Mouse (Mus musculus): ENCODE measurements around the gene Tnfsf12. TPM values are rescaled to one million over a fixed set of nuclear protein-coding genes. Genes with fewer than 3 reads are reported as not detected.

Tnfsf12 gene
- polyA plus RNA-seq, 1 experiment: 31.2 TPM

DNA sequence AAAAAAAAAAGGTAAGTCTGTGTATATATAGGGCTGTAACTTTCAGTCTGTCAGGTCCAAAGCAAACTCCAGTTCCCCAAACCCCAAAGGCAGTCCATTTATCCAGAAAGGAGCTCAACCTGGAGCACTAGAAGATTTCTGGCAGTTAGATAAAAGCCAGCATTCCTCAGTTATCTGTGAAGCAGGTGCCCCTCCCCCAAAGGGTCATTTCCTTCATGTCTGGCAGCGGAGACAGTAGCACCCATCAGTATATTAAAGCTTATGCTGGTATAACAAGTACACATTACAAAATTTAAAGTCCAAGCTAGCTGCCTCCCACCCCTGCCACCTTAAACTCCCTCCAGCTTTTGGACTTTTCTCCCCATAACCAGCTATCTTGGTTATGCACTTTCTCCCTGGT is 3.9 kb upstream of the Tnfsf12 start:
- no peak overlapping the region for H3K27ac ChIP-seq (ENCODE audit: insufficient read depth, low read length)
- peaks cover 5% of the 10 kb centered on the region; the same call in 1 of the 2 replicates for H3K4me1 ChIP-seq (ENCODE audit: control insufficient read depth, insufficient read depth, low read length)
- TF ChIP-seq POLR2A (IDR thresholded peaks at IDR 0.05; ENCODE audit: borderline replicate concordance, insufficient read depth, low read length) (no peak), CTCF (IDR thresholded peaks at IDR 0.05; ENCODE audit: borderline replicate concordance, insufficient read depth, low read depth, low read length) (no peak)
- WGBS: 77% methylated on average over 1 of the region's 1 CpGs
- no peak overlapping the region for H3K4me3 ChIP-seq (replicated peaks; ENCODE audit: insufficient read depth, low read depth, low read length)
- no peak for DNase-seq
- H3K27me3 ChIP-seq (ENCODE audit: control insufficient read depth, insufficient read depth, low read length): no peaks in the 10 kb centered on the region

DNA sequence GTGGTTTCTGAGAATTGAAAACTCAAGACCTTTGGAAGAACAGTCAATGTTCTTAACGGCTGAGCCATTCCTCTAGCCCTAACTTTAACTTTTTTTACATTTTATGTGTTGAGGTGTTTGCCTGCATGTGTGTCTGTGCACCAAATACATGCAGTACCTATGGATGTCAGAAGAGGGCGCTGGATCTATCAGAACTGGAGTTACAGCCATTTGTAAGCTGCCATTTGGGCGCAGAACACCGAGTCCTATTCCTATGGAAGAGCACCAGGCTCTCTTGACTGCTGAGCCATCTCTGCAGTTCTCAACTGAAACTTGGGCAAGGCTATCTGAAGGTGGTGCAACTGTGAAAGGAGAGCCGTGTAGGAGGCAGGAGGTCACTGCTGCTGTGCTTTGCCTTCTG is 2.9 kb upstream of the Tnfsf12 start:
- Histone ChIP-seq H3K27ac (ENCODE audit: insufficient read depth, low read length) (no peak overlapping the region), H3K4me3 (replicated peaks; ENCODE audit: insufficient read depth, low read depth, low read length) (no peak overlapping the region), H3K27me3 (ENCODE audit: control insufficient read depth, insufficient read depth, low read length) (no peaks in the 10 kb centered on the region), H3K4me1 (ENCODE audit: control insufficient read depth, insufficient read depth, low read length) (peaks cover 5% of the 10 kb centered on the region; the same call in 1 of the 2 replicates)
- no peak for DNase-seq
- WGBS: 71% methylated on average over 5 of the region's 5 CpGs
- TF ChIP-seq POLR2A (IDR thresholded peaks at IDR 0.05; ENCODE audit: borderline replicate concordance, insufficient read depth, low read length): no peak
- TF ChIP-seq CTCF (IDR thresholded peaks at IDR 0.05; ENCODE audit: borderline replicate concordance, insufficient read depth, low read depth, low read length): peak; percentile 26; the same call in 1 of the 2 replicates

DNA sequence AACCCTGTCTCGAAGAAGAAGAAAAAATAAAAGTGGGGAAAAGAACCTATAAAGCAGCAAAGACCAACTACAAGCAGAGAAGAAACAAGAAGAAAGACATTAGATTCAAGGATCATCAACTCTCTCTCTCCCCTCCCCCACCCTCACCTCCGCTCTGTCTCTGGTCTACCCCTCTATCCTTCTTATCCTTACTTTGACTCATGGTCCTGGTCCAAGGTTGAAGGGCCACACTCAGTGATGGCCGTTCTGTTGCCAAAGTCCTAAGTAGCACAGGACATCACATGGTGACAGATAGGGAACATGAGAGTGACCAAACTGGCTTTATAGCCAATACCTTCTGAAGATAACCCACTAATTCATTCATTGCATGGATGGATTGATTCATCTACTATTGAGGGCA is 1.7 kb upstream of the Tnfsf12 start:
- no peak overlapping the region for H3K27ac ChIP-seq (ENCODE audit: insufficient read depth, low read length)
- H3K4me1 ChIP-seq (ENCODE audit: control insufficient read depth, insufficient read depth, low read length): peaks cover 5% of the 10 kb centered on the region; the same call in 1 of the 2 replicates
- H3K27me3 ChIP-seq (ENCODE audit: control insufficient read depth, insufficient read depth, low read length): no peaks in the 10 kb centered on the region
- DNase-seq: no peak
- WGBS: 94% methylated on average over 3 of the region's 3 CpGs
- H3K4me3 ChIP-seq (replicated peaks; ENCODE audit: insufficient read depth, low read depth, low read length): no peak overlapping the region
- TF ChIP-seq POLR2A (IDR thresholded peaks at IDR 0.05; ENCODE audit: borderline replicate concordance, insufficient read depth, low read length) (no peak), CTCF (IDR thresholded peaks at IDR 0.05; ENCODE audit: borderline replicate concordance, insufficient read depth, low read depth, low read length) (no peak)

DNA sequence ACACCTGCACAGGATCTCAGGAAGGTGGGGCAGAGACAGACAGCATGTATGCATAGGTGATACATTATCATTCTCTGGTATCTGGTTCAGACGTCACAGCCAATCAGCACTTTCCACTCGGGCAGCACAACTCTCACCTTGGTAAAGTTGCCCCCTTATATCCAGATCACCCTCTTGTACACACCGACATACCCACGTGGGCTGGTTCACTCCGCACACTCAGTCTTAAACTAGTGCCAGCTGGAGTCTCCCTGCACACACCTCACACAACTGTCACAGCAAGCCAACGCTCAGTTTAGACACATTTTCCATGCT is 646 bp downstream of the Tnfsf12 start:
- no peak for TF ChIP-seq CTCF (IDR thresholded peaks at IDR 0.05; ENCODE audit: borderline replicate concordance, insufficient read depth, low read depth, low read length)
- TF ChIP-seq POLR2A (IDR thresholded peaks at IDR 0.05; ENCODE audit: borderline replicate concordance, insufficient read depth, low read length): no peak
- no peak for DNase-seq
- H3K27ac ChIP-seq (ENCODE audit: insufficient read depth, low read length): peak overlapping the region; percentile 75
- peak overlapping the region; percentile 55 for H3K4me3 ChIP-seq (replicated peaks; ENCODE audit: insufficient read depth, low read depth, low read length)
- H3K4me1 ChIP-seq (ENCODE audit: control insufficient read depth, insufficient read depth, low read length): peaks cover 5% of the 10 kb centered on the region; the same call in 1 of the 2 replicates
- H3K27me3 ChIP-seq (ENCODE audit: control insufficient read depth, insufficient read depth, low read length): no peaks in the 10 kb centered on the region
- 4% methylated on average over 6 of the region's 6 CpGs for WGBS

DNA sequence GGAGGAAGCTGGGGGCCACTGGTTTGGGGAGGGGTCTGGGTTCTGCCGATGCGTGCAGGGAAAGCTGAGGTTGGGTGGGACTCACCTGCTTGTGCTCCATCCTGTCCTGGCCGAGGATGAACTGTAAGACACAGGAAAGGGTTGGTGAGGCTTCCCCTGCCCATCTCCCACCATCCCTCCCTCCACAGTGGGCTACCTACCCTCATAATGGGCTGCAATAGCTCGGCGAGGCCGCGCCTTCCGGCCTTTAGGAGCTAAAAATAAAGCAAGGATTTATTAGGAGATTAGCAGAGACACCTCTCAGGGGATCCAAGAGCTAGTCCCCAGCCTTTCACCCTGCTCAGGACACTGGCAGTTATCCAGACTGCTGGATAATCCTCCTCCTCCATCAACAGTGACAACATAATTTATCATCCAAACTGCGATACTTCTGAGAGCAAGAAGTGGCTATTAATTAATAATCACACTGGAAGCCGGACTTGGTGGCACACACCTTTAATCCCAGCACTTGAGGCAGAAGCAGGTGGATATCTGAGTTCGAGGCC is 2.2 kb downstream of the Tnfsf12 start:
- H3K27me3 ChIP-seq (ENCODE audit: control insufficient read depth, insufficient read depth, low read length): no peaks in the 10 kb centered on the region
- WGBS: 62% methylated on average over 11 of the region's 11 CpGs
- TF ChIP-seq POLR2A (IDR thresholded peaks at IDR 0.05; ENCODE audit: borderline replicate concordance, insufficient read depth, low read length) (no peak), CTCF (IDR thresholded peaks at IDR 0.05; ENCODE audit: borderline replicate concordance, insufficient read depth, low read depth, low read length) (no peak)
- H3K4me1 ChIP-seq (ENCODE audit: control insufficient read depth, insufficient read depth, low read length): peaks cover 5% of the 10 kb centered on the region; the same call in 1 of the 2 replicates
- H3K4me3 ChIP-seq (replicated peaks; ENCODE audit: insufficient read depth, low read depth, low read length): no peak overlapping the region
- DNase-seq: no peak
- H3K27ac ChIP-seq (ENCODE audit: insufficient read depth, low read length): no peak overlapping the region

DNA sequence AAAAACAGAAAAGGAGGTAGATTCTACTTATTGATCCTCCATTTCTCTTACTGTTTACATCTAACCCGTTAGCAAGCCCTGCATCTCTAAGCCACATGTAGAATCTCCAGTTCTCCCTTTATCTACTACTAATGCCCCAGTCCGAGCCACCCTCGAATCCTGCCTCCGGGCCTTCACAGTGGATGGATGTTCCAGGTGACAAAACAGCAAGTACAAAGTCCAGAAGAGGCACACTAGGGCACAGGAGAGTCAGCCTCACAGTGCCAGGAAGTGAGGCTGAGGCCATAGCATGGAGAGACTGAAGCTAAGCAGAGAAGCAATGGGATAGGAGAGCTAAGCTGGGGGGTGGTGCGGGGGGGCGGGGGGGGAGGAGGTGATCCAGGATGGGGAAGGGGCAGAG is 2.8 kb downstream of the Tnfsf12 start:
- H3K27ac ChIP-seq (ENCODE audit: insufficient read depth, low read length): no peak overlapping the region
- no peak for DNase-seq
- WGBS: 90% methylated on average over 6 of the region's 6 CpGs
- no peak overlapping the region for H3K4me3 ChIP-seq (replicated peaks; ENCODE audit: insufficient read depth, low read depth, low read length)
- no peaks in the 10 kb centered on the region for H3K27me3 ChIP-seq (ENCODE audit: control insufficient read depth, insufficient read depth, low read length)
- peaks cover 5% of the 10 kb centered on the region; the same call in 1 of the 2 replicates for H3K4me1 ChIP-seq (ENCODE audit: control insufficient read depth, insufficient read depth, low read length)
- TF ChIP-seq CTCF (IDR thresholded peaks at IDR 0.05; ENCODE audit: borderline replicate concordance, insufficient read depth, low read depth, low read length) (no peak), POLR2A (IDR thresholded peaks at IDR 0.05; ENCODE audit: borderline replicate concordance, insufficient read depth, low read length) (no peak)

DNA sequence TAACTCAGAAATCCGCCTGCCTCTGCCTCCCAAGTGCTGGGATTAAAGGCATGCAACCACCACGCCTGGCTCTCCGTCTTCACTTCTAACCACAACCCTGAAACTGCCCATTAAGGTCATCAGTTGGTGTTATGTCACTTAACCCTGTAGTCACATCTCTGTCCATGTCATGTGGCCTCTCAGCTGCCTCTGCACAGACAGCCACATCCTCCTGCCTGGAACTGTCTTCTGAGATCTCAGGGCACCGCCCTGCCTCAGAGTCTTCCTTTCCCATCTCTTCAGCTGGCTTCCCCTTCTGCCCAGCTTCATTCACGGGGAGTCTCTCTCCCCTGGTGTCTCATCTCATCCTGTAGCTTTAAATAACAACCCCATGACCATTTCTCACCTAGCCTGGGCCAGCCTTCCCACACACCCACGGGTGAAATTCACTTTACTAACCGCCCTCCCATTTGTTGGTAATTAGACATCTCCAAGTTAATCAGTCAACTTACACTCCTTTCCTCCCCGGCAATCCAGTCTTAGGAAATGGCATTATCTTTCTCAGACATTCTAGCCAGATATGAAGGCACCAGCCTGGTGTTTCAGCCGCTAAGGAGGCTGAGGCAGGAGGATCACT is 3.3 kb downstream of the Tnfsf12 start:
- H3K27ac ChIP-seq (ENCODE audit: insufficient read depth, low read length): no peak overlapping the region
- no peaks in the 10 kb centered on the region for H3K27me3 ChIP-seq (ENCODE audit: control insufficient read depth, insufficient read depth, low read length)
- TF ChIP-seq CTCF (IDR thresholded peaks at IDR 0.05; ENCODE audit: borderline replicate concordance, insufficient read depth, low read depth, low read length): no peak
- no peak for TF ChIP-seq POLR2A (IDR thresholded peaks at IDR 0.05; ENCODE audit: borderline replicate concordance, insufficient read depth, low read length)
- peaks cover 5% of the 10 kb centered on the region; the same call in 1 of the 2 replicates for H3K4me1 ChIP-seq (ENCODE audit: control insufficient read depth, insufficient read depth, low read length)
- 82% methylated on average over 9 of the region's 9 CpGs for WGBS
- no peak overlapping the region for H3K4me3 ChIP-seq (replicated peaks; ENCODE audit: insufficient read depth, low read depth, low read length)
- no peak for DNase-seq

DNA sequence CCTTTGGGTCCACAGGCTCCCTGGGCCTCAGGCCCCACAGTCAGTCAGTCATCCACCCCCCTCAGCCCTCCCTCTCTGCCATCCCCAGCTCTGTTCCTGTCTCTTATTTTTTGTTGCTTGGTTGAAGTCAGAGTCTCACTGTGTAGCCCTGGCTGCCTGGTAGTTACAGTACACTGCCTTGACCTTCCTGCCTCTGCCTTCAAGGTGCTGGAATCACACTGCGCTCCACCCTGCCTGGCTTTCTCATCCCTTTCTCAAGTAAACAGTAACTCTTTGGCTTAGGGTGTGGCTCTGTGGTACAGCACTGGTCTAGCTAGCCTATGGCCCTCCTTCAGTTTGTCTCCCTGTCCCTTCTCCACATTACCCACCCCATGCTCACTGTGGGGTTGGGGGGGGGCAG is 5.8 kb downstream of the Tnfsf12 start:
- Histone ChIP-seq H3K4me1 (ENCODE audit: control insufficient read depth, insufficient read depth, low read length) (peaks cover 22% of the 10 kb centered on the region), H3K27ac (ENCODE audit: insufficient read depth, low read length) (no peak overlapping the region), H3K27me3 (ENCODE audit: control insufficient read depth, insufficient read depth, low read length) (no peaks in the 10 kb centered on the region), H3K4me3 (replicated peaks; ENCODE audit: insufficient read depth, low read depth, low read length) (no peak overlapping the region)
- DNase-seq: no peak
- WGBS: 100% methylated on average over 1 of the region's 1 CpGs
- no peak for TF ChIP-seq CTCF (IDR thresholded peaks at IDR 0.05; ENCODE audit: borderline replicate concordance, insufficient read depth, low read depth, low read length)
- TF ChIP-seq POLR2A (IDR thresholded peaks at IDR 0.05; ENCODE audit: borderline replicate concordance, insufficient read depth, low read length): no peak
